Mouse (Mus musculus) heart, embryonic 16.5 days (tissue): ENCODE measurements around the gene Lmx1b. TPM values are rescaled to one million over a fixed set of nuclear protein-coding genes. Genes with fewer than 3 reads are reported as not detected.

ENCODE experiments used
- ATAC-seq: fragments of 200-750 bp; cut with Nextera tagmentation; replicated peaks from 2 replicates; pipeline ENCODE4 v1.8.0; 2017; ENCODE audit warnings: moderate number of reproducible peaks; ENCODE audit not compliant: insufficient read depth, low FRiP score; ENCODE audit errors: extremely low read depth
- H3K27ac ChIP-seq: fragments of 300-500 bp; sonication (generic); 2 replicates; pipeline ENCODE4 v1.5.1; 2014; ENCODE audit warnings: mild to moderate bottlenecking, low read length, control low read depth, moderate library complexity
- H3K27me3 ChIP-seq: fragments of 300-500 bp; sonication (generic); 2 replicates; pipeline ENCODE4 v1.6.1; 2014; ENCODE audit warnings: low read length, mixed read lengths; ENCODE audit not compliant: control insufficient read depth, insufficient read depth
- H3K36me3 ChIP-seq: fragments of 300-500 bp; sonication (generic); 2 replicates; pipeline ENCODE4 v1.6.1; 2014; ENCODE audit not compliant: control insufficient read depth, insufficient read depth
- H3K4me1 ChIP-seq: fragments of 300-500 bp; sonication (generic); 2 replicates; pipeline ENCODE4 v1.6.1; 2014; ENCODE audit warnings: low read length, mixed read lengths; ENCODE audit not compliant: control insufficient read depth, insufficient read depth
- H3K4me2 ChIP-seq: fragments of 300-500 bp; sonication (generic); 2 replicates; pipeline ENCODE4 v1.6.1; 2014; ENCODE audit warnings: low read depth, mild to moderate bottlenecking, control low read depth, low read length
- H3K4me3 ChIP-seq: fragments of 300-500 bp; sonication (generic); 2 replicates; pipeline ENCODE4 v1.5.1; 2014; ENCODE audit warnings: mild to moderate bottlenecking, control low read depth, low read length
- H3K9ac ChIP-seq: fragments of 300-500 bp; sonication (generic); 2 replicates; pipeline ENCODE4 v1.6.1; 2014; ENCODE audit warnings: low read length, control low read depth
- H3K9me3 ChIP-seq: fragments of 300-500 bp; sonication (generic); replicated peaks from 2 replicates; pipeline ENCODE4 v1.6.1; 2016; ENCODE audit warnings: low read length; ENCODE audit not compliant: control insufficient read depth
- WGBS: fragments of 180-500 bp; shearing (Covaris S2); extraction: QIAGEN DNeasy Blood & Tissue Kit; methylation state at CpG from one replicate; pipeline ENCODE4 v1.1.7; 2014; 5-methylcytosine and 5-hydroxymethylcytosine counted together
- polyA plus RNA-seq: library from polyadenylated mRNA; unstranded; fragments of >200 nt; fragmentation: Nextera tagmentation; extraction: Ambion mirVana; gene quantifications from 2 replicates; pipeline ENCODE4 v1.2.1, GENCODE M21; 2015

Gene Lmx1b
- not detected in 2 replicates for polyA plus RNA-seq

GRCm38 (mm10) chr2:33640171-33640721, at the start of gene Lmx1b:
Lmx1b (minus strand) TSS chr2:33640511.
- H3K36me3 ChIP-seq = no peaks in the 10 kb centered on the region
- peak within 1 kb of the TSS; percentile 51 for H3K4me3 ChIP-seq
- H3K9me3 ChIP-seq = no peaks in the 10 kb centered on the region
- peak within 1 kb of the TSS; percentile 73 for H3K4me2 ChIP-seq
- 2% methylated on average over 46 of the region's 53 CpGs for WGBS
- H3K27me3 ChIP-seq = peaks cover 85% of the 10 kb centered on the region
- H3K4me1 ChIP-seq = peaks cover 12% of the 10 kb centered on the region; the same call in 1 of the 2 replicates
- no peak for ATAC-seq
- no peak within 1 kb of the TSS for H3K27ac ChIP-seq
- no peak within 1 kb of the TSS for H3K9ac ChIP-seq

- Histone ChIP-seq H3K4me3 (no peak overlapping the region), H3K27me3 (peaks cover 7% of the 10 kb centered on the region), H3K9ac (no peak overlapping the region), H3K4me1 (no peaks in the 10 kb centered on the region), H3K36me3 (no peaks in the 10 kb centered on the region), H3K27ac (no peak overlapping the region), H3K4me2 (no peak overlapping the region), H3K9me3 (peaks cover 6% of the 10 kb centered on the region; the same call in 1 of the 2 replicates)
- ATAC-seq = 0 out of 2 replicates have a peak, but pooled peaks have one; percentile 14
- 20% methylated on average over 9 of the region's 9 CpGs for WGBS
These were observed 49.7 kb upstream of the Lmx1b start for GRCm38 (mm10) chr2:33689880-33690462.

- ATAC-seq = no peak
These were observed 49.0 kb upstream of the Lmx1b start for GRCm38 (mm10) chr2:33689155-33689879.

GRCm38 (mm10) chr2:33683594-33683993, 43.3 kb upstream of the Lmx1b start:
- Histone ChIP-seq H3K4me1 (no peaks in the 10 kb centered on the region), H3K27me3 (peaks cover 3% of the 10 kb centered on the region; the same call in 1 of the 2 replicates), H3K36me3 (no peaks in the 10 kb centered on the region), H3K27ac (no peak overlapping the region), H3K9ac (no peak overlapping the region), H3K9me3 (peaks cover 4% of the 10 kb centered on the region; the same call in 1 of the 2 replicates), H3K4me2 (no peak overlapping the region), H3K4me3 (no peak overlapping the region)
- no peak for ATAC-seq
- WGBS = 71% methylated on average over 4 of the region's 4 CpGs

More at GRCm38 (mm10) chr2:33689155-33689879, 49.0 kb upstream of the Lmx1b start:
- Histone ChIP-seq H3K4me3 (no peak overlapping the region), H3K9ac (no peak overlapping the region), H3K27ac (no peak overlapping the region), H3K27me3 (peaks cover 7% of the 10 kb centered on the region), H3K36me3 (no peaks in the 10 kb centered on the region), H3K4me1 (no peaks in the 10 kb centered on the region), H3K9me3 (peaks cover 6% of the 10 kb centered on the region; the same call in 1 of the 2 replicates), H3K4me2 (no peak overlapping the region)
- WGBS = 30% methylated on average over 23 of the region's 23 CpGs

GRCm38 (mm10) chr2:33683095-33683494, 42.8 kb upstream of the Lmx1b start:
- no peak overlapping the region for H3K9ac ChIP-seq
- 33% methylated on average over 6 of the region's 6 CpGs for WGBS

GRCm38 (mm10) chr2:33682219-33682618, 41.9 kb upstream of the Lmx1b start:
- no peak overlapping the region for H3K4me2 ChIP-seq
- no peaks in the 10 kb centered on the region for H3K4me1 ChIP-seq
- H3K9ac ChIP-seq = no peak overlapping the region
- H3K4me3 ChIP-seq = no peak overlapping the region
- no peak for ATAC-seq
- peaks cover 3% of the 10 kb centered on the region; the same call in 1 of the 2 replicates for H3K27me3 ChIP-seq
- no peak overlapping the region for H3K27ac ChIP-seq
- peaks cover 2% of the 10 kb centered on the region; the same call in 1 of the 2 replicates for H3K9me3 ChIP-seq
- no peaks in the 10 kb centered on the region for H3K36me3 ChIP-seq
- 12% methylated on average over 4 of the region's 4 CpGs for WGBS

More at GRCm38 (mm10) chr2:33683095-33683494, 42.8 kb upstream of the Lmx1b start:
- no peak overlapping the region for H3K4me3 ChIP-seq
- peaks cover 3% of the 10 kb centered on the region; the same call in 1 of the 2 replicates for H3K27me3 ChIP-seq
- H3K9me3 ChIP-seq = peaks cover 4% of the 10 kb centered on the region; the same call in 1 of the 2 replicates
- no peaks in the 10 kb centered on the region for H3K4me1 ChIP-seq
- no peaks in the 10 kb centered on the region for H3K36me3 ChIP-seq
- no peak overlapping the region for H3K4me2 ChIP-seq
- H3K27ac ChIP-seq = no peak overlapping the region
- ATAC-seq = no peak

- Histone ChIP-seq H3K9ac (no peak overlapping the region), H3K27me3 (peaks cover 5% of the 10 kb centered on the region; the same call in 1 of the 2 replicates), H3K9me3 (no peaks in the 10 kb centered on the region), H3K36me3 (no peaks in the 10 kb centered on the region), H3K4me1 (no peaks in the 10 kb centered on the region), H3K4me2 (no peak overlapping the region), H3K4me3 (no peak overlapping the region), H3K27ac (no peak overlapping the region)
- no peak for ATAC-seq
- 80% methylated on average over 12 of the region's 12 CpGs for WGBS
These were observed 38.8 kb upstream of the Lmx1b start for GRCm38 (mm10) chr2:33678950-33679654.

- no peaks in the 10 kb centered on the region for H3K9me3 ChIP-seq
- WGBS = 62% methylated on average over 10 of the region's 10 CpGs
- no peaks in the 10 kb centered on the region for H3K4me1 ChIP-seq
- no peak overlapping the region for H3K9ac ChIP-seq
- 0 out of 2 replicates have a peak, but pooled peaks cover 2% of the 10 kb centered on the region for H3K27me3 ChIP-seq
- H3K4me2 ChIP-seq = no peak overlapping the region
- no peaks in the 10 kb centered on the region for H3K36me3 ChIP-seq
- no peak overlapping the region for H3K27ac ChIP-seq
- no peak overlapping the region for H3K4me3 ChIP-seq
- no peak for ATAC-seq
These were observed 32.6 kb upstream of the Lmx1b start for GRCm38 (mm10) chr2:33672701-33673472.
